Mouse (Mus musculus): ENCODE results near the gene Cdc6. TPM values are rescaled to one million over a fixed set of nuclear protein-coding genes. Genes with fewer than 3 reads are reported as not detected.

Cdc6 gene
- polyA plus RNA-seq, 1 experiment: 24.1 TPM

GRCm38 (mm10) chr11:98925868-98926311 lies 18.3 kb downstream of the Cdc6 start:
- no peak overlapping the region for H3K4me3 ChIP-seq (ENCODE audit: insufficient read depth, poor library complexity, severe bottlenecking)
- H3ac ChIP-seq (ENCODE audit: control insufficient read depth, insufficient read length, low read depth): no peak overlapping the region
- TF ChIP-seq FOSL1 (IDR thresholded peaks at IDR 0.05; ENCODE audit: insufficient read depth, low read length, poor library complexity, severe bottlenecking) (no peak), CTCF (IDR thresholded peaks at IDR 0.05; ENCODE audit: control insufficient read depth, insufficient read depth, insufficient read length) (no peak), MYOG (IDR thresholded peaks at IDR 0.05; ENCODE audit: control insufficient read depth, extremely low read depth, insufficient read length) (no peak), MAX (IDR thresholded peaks at IDR 0.05) (no peak), MYOD1 (IDR thresholded peaks at IDR 0.05; ENCODE audit: control insufficient read depth, insufficient read length, low read depth) (no peak)

GRCm38 (mm10) chr11:98926553-98926952 lies 19.0 kb downstream of the Cdc6 start:
- Histone ChIP-seq H3K36me3 (ENCODE audit: control insufficient read depth, insufficient read depth) (peaks cover 24% of the 10 kb centered on the region), H3K27me3 (ENCODE audit: control insufficient read depth, insufficient read depth, insufficient read length) (no peaks in the 10 kb centered on the region), H3K4me3 (ENCODE audit: insufficient read depth, poor library complexity, severe bottlenecking) (no peak overlapping the region), H3K79me3 (ENCODE audit: low read depth) (no peaks in the 10 kb centered on the region), H3ac (ENCODE audit: control insufficient read depth, insufficient read length, low read depth) (no peak overlapping the region), H3K79me2 (ENCODE audit: control insufficient read depth, insufficient read depth) (no peaks in the 10 kb centered on the region)
- TF ChIP-seq USF1 (IDR thresholded peaks at IDR 0.05; ENCODE audit: low read depth): no peak
- TF ChIP-seq MYOG (IDR thresholded peaks at IDR 0.05; ENCODE audit: control insufficient read depth, extremely low read depth, insufficient read length): no peak
- TF ChIP-seq MAX (IDR thresholded peaks at IDR 0.05): no peak
- TF ChIP-seq CEBPB (IDR thresholded peaks at IDR 0.05; ENCODE audit: low read depth): no peak
- no peak for TF ChIP-seq FOSL1 (IDR thresholded peaks at IDR 0.05; ENCODE audit: insufficient read depth, low read length, poor library complexity, severe bottlenecking)
- no peak for TF ChIP-seq CTCF (IDR thresholded peaks at IDR 0.05; ENCODE audit: control insufficient read depth, insufficient read depth, insufficient read length)
- TF ChIP-seq MYOD1 (IDR thresholded peaks at IDR 0.05; ENCODE audit: control insufficient read depth, insufficient read length, low read depth): no peak

More at GRCm38 (mm10) chr11:98925868-98926311, 18.3 kb downstream of the Cdc6 start:
- H3K79me2 ChIP-seq (ENCODE audit: control insufficient read depth, insufficient read depth): no peaks in the 10 kb centered on the region
- H3K79me3 ChIP-seq (ENCODE audit: low read depth): no peaks in the 10 kb centered on the region
- no peaks in the 10 kb centered on the region for H3K27me3 ChIP-seq (ENCODE audit: control insufficient read depth, insufficient read depth, insufficient read length)
- peaks cover 31% of the 10 kb centered on the region for H3K36me3 ChIP-seq (ENCODE audit: control insufficient read depth, insufficient read depth)

GRCm38 (mm10) chr11:98927438-98928076 lies 20.0 kb downstream of the Cdc6 start, which contains the start of gene Rara:
Gene Rara (plus strand): TSS chr11:98927818.
- TF ChIP-seq MAX (IDR thresholded peaks at IDR 0.05) (no peak), USF1 (IDR thresholded peaks at IDR 0.05; ENCODE audit: low read depth) (no peak), FOSL1 (IDR thresholded peaks at IDR 0.05; ENCODE audit: insufficient read depth, low read length, poor library complexity, severe bottlenecking) (no peak), CEBPB (IDR thresholded peaks at IDR 0.05; ENCODE audit: low read depth) (no peak), MYOD1 (IDR thresholded peaks at IDR 0.05; ENCODE audit: control insufficient read depth, insufficient read length, low read depth) (no peak), MYOG (IDR thresholded peaks at IDR 0.05; ENCODE audit: control insufficient read depth, extremely low read depth, insufficient read length) (no peak), CTCF (IDR thresholded peaks at IDR 0.05; ENCODE audit: control insufficient read depth, insufficient read depth, insufficient read length) (no peak)
- H3ac ChIP-seq (ENCODE audit: control insufficient read depth, insufficient read length, low read depth): no peak within 1 kb of the TSS
- no peaks in the 10 kb centered on the region for H3K79me2 ChIP-seq (ENCODE audit: control insufficient read depth, insufficient read depth)
- no peak within 1 kb of the TSS for H3K4me3 ChIP-seq (ENCODE audit: insufficient read depth, poor library complexity, severe bottlenecking)
- H3K79me3 ChIP-seq (ENCODE audit: low read depth): no peaks in the 10 kb centered on the region
- H3K36me3 ChIP-seq (ENCODE audit: control insufficient read depth, insufficient read depth): peaks cover 18% of the 10 kb centered on the region
- no peaks in the 10 kb centered on the region for H3K27me3 ChIP-seq (ENCODE audit: control insufficient read depth, insufficient read depth, insufficient read length)

GRCm38 (mm10) chr11:98928186-98928893 lies 20.7 kb downstream of the Cdc6 start:
- Histone ChIP-seq H3K27me3 (ENCODE audit: control insufficient read depth, insufficient read depth, insufficient read length) (no peaks in the 10 kb centered on the region), H3ac (ENCODE audit: control insufficient read depth, insufficient read length, low read depth) (no peak overlapping the region), H3K4me3 (ENCODE audit: insufficient read depth, poor library complexity, severe bottlenecking) (no peak overlapping the region), H3K79me2 (ENCODE audit: control insufficient read depth, insufficient read depth) (no peaks in the 10 kb centered on the region), H3K79me3 (ENCODE audit: low read depth) (no peaks in the 10 kb centered on the region), H3K36me3 (ENCODE audit: control insufficient read depth, insufficient read depth) (peaks cover 10% of the 10 kb centered on the region)
- TF ChIP-seq MAX (IDR thresholded peaks at IDR 0.05): no peak
- TF ChIP-seq CTCF (IDR thresholded peaks at IDR 0.05; ENCODE audit: control insufficient read depth, insufficient read depth, insufficient read length): no peak
- no peak for TF ChIP-seq MYOD1 (IDR thresholded peaks at IDR 0.05; ENCODE audit: control insufficient read depth, insufficient read length, low read depth)
- TF ChIP-seq CEBPB (IDR thresholded peaks at IDR 0.05; ENCODE audit: low read depth): no peak
- no peak for TF ChIP-seq USF1 (IDR thresholded peaks at IDR 0.05; ENCODE audit: low read depth)
- no peak for TF ChIP-seq MYOG (IDR thresholded peaks at IDR 0.05; ENCODE audit: control insufficient read depth, extremely low read depth, insufficient read length)
- no peak for TF ChIP-seq FOSL1 (IDR thresholded peaks at IDR 0.05; ENCODE audit: insufficient read depth, low read length, poor library complexity, severe bottlenecking)

- peaks cover 7% of the 10 kb centered on the region for H3K79me2 ChIP-seq (ENCODE audit: control insufficient read depth, insufficient read depth)
- H3K36me3 ChIP-seq (ENCODE audit: control insufficient read depth, insufficient read depth): peaks cover under 1% of the 10 kb centered on the region
- H3K27me3 ChIP-seq (ENCODE audit: control insufficient read depth, insufficient read depth, insufficient read length): no peaks in the 10 kb centered on the region
- H3K79me3 ChIP-seq (ENCODE audit: low read depth): no peaks in the 10 kb centered on the region
- peak overlapping the region; percentile 22 for H3ac ChIP-seq (ENCODE audit: control insufficient read depth, insufficient read length, low read depth)
- TF ChIP-seq USF1 (IDR thresholded peaks at IDR 0.05; ENCODE audit: low read depth) (no peak), CEBPB (IDR thresholded peaks at IDR 0.05; ENCODE audit: low read depth) (no peak), MYOD1 (IDR thresholded peaks at IDR 0.05; ENCODE audit: control insufficient read depth, insufficient read length, low read depth) (no peak), MYOG (IDR thresholded peaks at IDR 0.05; ENCODE audit: control insufficient read depth, extremely low read depth, insufficient read length) (no peak), FOSL1 (IDR thresholded peaks at IDR 0.05; ENCODE audit: insufficient read depth, low read length, poor library complexity, severe bottlenecking) (no peak), MAX (IDR thresholded peaks at IDR 0.05) (no peak), CTCF (IDR thresholded peaks at IDR 0.05; ENCODE audit: control insufficient read depth, insufficient read depth, insufficient read length) (no peak)
- H3K4me3 ChIP-seq (ENCODE audit: insufficient read depth, poor library complexity, severe bottlenecking): no peak overlapping the region
Measured at GRCm38 (mm10) chr11:98929503-98929902, 21.9 kb downstream of the Cdc6 start.
